Mouse (Mus musculus): ENCODE data around the gene Gm5565.

GRCm38 (mm10) chr5:146193360-146193759 lies 33.0 kb upstream of the Gm5565 start:
- no peak for TF ChIP-seq CTCF (IDR thresholded peaks at IDR 0.05; ENCODE audit: insufficient read depth, low read length)
- no peak for TF ChIP-seq POLR2A (IDR thresholded peaks at IDR 0.05; ENCODE audit: borderline replicate concordance, extremely low read depth, low read depth, low read length)
